Mouse (Mus musculus) thymus, postnatal 25 days (tissue): ENCODE results near the gene Ube2o.
A peak's percentile ranks its signal among the peaks of the same experiment; 100 is the strongest.
"Not testable (repeated sequence)": the region's sequence is repeated elsewhere in the genome, so short reads cannot be mapped to it uniquely, and the experiment has no call there.

Experiments used
- DNase-seq: peaks from one replicate; pipeline ENCODE4 v3.0.0; 2022

Gene Ube2o

DNA sequence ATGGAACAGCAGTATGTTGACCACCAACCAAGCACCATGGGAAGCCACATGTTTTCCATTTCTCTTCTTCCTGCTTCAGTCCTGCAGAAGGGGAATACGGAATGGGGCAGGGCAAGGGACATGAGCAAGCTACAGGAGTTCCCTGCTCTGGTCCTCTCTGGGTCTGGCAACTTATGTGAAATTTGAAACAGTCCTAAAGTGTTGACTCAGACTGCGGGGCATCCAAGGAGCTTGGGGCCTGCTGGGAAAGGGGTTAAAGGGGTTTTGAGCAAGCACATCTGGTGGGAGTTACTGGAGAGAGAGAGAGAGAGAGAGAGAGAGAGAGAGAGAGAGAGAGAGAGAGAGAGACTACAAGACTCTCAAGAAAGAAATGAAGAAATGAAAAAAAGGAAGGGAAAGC, 72.6 kb downstream of the Ube2o start:
- DNase-seq = no peak

DNA sequence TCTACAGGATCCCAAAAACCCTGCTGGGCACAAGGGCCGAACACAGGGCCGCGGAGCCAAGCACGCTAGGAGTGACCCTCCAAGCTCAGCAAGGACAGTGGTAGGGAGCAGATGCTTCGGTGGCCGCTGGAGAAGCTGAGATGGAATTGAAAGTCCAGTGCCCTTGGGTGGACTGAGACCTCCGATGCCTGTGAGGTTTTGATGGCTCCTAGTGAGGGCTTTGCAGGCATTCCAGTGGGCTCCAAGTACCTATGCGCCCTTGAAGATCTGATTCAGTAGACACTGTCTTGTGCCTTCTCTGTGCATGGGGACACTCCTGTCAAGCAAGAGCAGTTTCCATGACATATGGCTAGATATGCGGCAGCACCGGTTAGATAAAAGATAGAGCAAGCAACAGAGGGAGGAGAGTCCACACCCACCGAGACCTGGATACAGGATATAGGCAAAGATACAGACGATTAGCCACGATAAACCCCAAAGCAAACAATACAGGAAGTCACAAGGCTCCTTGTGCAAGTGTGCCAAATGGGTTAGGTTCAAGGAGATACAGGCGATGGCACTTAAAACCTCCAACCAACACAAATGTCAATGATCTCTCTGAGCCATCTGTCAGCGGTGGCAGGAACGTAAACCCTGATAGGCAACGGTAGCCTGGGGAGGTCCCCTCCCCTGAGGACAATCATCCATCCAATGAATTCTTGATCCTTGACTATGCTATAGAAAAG, 74.9 kb downstream of the Ube2o start:
- DNase-seq = no peak

DNA sequence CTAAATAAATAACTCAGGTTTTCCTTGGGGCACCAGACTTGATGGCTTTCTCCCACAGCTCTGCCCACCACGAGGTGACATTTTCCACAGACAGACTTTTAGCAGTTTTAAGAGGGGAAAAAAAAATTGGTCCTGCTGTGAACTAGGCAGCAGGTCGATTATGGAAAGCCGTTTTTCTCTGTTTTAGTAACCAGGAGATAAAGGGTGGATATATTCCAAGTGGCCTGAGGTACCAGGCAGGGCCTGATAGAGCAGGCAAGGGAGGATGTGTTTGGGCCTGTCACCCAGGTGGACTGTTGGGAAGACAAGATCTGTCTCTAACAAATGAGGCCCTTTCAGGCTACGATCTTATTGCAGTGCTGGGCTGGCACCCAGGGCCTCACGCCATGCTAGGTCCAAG, 75.7 kb downstream of the Ube2o start:
- DNase-seq = no peak

DNA sequence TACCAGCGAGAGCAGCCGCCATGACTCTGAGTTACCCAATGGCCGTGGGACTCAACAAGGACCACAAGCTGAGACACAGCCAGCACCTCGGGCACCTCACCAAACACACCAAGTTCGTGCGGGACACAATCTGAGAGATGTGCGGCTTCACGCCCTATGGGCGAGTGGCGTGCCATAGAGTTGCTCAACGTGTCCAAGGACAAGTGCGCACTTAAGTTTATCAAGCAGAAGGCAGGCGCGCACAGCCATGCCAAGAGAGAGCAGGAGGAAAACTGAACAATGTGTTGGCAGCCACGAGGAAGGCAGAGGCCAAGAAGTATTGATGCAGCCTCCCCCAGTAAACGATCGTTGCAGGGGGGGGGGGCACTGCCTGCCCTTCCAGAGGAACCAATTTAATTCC, 76.7 kb downstream of the Ube2o start:
- no peak for DNase-seq

DNA sequence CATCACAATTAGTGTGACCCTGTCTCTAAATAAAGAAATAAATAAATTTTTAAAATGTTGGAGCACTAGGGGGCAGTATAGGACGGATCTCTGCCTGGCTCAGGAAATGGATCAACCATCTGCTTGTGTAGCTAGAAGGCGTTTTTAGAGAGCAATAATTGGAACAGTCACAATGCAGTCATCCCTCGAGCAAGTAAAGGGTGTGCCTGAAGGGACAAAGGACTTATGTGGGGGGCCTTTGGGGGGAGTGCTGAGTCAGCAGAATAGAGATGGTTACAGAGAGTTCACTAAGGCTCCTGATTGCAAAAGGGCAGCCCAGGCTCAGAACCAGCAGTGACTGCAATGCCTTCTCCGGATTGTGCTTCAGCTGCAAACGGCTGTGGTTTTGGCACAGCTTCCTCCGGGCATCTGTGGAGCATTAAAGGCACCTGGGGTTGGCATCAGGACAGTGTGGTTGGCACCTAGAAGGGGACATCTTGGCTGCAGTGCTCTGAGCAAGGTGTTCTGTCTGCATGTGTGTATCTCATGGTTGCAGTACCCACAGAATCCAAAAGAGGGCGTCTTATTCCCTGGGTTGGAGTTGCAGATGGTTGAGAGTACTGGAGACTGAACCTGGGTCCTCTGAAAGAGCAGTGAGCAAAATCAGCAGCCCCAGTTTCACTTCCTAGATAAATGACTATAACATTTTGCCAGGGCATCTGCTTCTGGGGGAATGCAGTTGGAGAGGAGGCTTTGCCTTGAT, 80.1 kb downstream of the Ube2o start:
- DNase-seq = peak; percentile 15

DNA sequence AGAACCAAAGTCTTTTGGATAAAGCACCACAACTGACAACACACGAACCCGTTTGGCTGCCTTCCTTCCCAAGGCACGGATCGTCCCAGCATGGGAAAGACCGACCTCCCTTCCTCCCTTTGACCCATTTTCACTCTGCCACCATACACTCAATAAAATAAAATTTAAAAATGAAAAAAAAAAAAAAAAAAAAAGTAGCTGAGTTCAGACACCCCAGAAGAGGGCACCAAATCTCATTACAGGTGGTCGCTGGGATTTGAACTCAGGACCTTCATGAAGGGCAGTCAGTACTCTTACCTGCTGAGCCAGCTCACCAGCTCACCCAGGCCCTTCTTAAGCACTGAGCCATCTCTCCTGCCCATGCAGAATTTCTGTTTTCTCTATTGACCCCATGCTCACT, 82.2 kb downstream of the Ube2o start:
- DNase-seq = no peak

DNA sequence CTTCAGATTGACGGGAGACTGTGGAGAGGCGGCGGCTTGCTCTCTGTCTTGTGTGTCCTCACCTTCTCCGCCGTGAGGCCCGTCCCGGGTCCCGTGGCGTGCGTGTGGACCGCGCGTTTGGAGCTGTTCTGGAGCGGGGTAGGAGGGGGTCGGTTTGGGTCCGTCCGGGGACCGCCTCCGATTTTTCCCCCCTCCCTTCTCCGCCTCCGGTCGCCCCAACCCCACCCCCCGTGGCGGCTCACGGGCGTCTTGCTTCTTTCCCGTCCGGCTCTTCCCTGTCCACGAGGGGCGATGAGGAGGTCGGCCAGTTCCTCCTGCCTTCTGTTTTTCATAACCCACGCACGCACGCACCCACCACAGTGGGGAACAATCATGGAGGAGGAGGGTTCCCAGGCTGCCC, 82.7 kb downstream of the Ube2o start:
- no peak for DNase-seq

DNA sequence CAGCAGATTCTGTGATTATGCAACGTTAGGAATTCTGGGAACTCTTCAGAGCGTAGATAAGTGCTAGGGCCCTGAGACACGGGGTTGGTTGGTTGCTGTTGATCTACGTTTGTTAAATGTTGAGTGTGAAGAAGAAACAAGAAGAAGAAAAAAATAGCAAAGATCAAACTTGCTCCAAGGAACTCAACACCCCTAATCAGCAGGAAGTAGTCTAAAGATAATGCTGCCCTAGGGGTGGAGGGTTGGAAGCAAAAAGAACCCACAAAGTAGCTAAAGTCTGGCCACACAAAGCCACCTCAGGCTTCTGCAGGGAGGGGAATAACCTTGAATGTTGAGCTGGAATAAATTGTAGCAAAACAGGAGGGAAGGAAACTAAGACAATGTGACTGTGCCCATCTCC, 83.9 kb downstream of the Ube2o start:
- DNase-seq = no peak

DNA sequence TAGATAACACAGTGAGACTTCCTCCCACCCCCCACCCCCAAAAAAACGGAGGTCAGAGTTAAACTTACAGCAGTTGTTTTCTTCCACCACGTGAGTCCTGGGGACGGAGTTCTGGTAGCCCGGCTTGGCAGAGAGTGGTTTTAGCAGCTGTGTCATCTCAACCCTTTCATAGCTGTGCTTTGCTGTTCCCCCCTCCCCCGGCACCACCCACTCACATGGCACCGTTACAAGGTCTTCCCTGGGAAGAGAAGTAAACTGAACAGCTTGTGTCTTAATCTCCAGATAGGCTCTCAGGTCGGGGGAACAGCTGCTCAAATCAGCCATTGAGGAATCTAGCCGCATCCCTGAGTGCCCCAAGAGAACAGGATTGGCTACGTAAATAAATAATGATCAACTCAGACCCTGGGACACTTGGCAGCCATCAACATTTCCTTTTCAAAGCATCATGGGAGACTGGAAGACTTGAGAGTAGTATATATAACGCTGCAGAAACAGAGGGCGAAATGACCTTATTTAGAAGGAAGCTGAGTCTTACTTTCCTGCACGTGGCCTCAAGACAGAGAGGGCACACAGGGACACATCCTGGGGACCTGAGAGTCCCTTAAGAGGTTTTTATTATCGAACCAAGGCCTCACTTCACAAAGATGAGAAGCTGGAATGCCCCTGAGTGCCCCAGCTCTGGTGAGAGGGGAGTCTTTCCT, 86.6 kb downstream of the Ube2o start:
- no peak for DNase-seq

DNA sequence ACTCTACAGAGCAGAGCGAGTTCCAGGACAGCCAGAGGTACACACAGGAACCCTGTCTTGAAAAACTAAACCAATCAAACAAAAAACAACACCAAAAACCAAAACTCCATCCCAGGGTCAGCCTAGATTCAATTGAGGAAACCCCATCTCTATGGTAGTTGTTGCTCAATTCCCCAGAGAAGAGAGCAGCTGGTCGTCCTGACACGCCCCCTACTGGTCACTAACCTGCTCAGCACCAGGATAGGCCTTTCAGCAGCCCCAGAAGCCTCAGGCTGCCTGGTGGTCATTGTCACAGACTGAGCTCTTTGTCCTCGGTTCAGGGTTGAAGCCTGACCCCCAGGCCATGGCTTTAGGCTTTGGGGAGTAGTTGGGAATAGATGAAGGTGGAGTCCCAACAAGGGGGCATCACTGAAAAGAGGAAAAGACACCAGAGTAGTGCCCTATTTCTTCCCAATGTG, 87.4 kb downstream of the Ube2o start, which contains the start of gene Prpsap1:
Prpsap1 (minus strand) TSS at position 408 of the 458 bp plus-strand sequence.
- DNase-seq = peak; percentile 53

DNA sequence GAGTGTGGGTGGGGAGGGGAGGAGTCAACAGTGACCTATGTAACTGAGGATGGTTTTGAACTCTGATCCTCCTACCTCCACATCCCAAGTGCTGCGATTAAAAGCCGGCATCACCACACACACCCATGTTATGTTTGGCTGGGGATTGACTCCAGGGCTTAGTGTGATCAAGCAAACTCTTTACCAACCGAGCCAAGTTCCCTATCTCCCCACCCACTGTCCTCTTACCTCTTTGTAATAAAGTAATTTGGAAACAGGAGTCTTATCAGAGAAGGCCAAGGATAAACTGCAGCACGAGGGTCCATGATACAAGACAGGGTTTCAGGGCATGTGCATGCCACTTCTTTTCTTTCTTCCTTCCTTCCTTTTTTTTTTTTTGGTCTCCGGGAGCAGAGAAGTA, 88.1 kb downstream of the Ube2o start:
- DNase-seq = no peak

DNA sequence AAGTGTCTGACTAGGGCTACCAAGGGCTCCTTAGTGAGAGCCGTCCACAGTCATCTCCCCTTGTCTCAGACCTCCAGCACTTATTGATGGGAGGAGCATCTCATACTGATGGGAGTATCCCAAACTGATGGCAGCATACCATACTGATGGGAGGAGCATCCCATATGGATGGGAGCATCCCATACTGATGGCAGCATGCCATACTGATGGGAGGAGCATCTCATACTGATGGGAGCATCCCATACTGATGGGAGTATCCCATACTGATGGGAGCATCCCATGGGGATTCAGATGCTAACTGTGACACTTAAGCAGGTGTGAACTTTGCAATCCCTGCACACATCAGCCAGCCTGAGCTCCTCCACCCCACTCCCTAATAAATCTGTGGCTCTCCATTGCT, 88.7 kb downstream of the Ube2o start:
- DNase-seq = not testable (repeated sequence)

DNA sequence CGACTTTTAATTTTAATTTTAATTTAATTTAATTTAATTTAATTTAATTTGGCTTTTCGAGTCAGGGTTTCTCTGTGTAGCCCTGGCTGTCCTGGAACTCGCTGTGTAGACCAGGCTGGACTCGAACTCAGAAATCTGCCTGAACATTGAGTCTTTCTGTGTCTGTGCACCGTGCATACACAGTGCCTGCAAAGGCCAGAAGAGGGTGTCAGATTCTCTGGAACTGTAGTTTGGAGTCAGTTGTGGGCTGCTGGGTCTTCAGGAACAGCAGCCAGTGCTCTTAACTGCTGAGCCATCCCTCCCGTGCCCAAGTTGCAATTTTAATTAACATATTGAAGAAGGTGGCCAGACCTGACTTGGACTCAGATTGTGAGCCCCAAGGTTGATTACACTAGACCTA, 89.9 kb downstream of the Ube2o start:
- DNase-seq = no peak

DNA sequence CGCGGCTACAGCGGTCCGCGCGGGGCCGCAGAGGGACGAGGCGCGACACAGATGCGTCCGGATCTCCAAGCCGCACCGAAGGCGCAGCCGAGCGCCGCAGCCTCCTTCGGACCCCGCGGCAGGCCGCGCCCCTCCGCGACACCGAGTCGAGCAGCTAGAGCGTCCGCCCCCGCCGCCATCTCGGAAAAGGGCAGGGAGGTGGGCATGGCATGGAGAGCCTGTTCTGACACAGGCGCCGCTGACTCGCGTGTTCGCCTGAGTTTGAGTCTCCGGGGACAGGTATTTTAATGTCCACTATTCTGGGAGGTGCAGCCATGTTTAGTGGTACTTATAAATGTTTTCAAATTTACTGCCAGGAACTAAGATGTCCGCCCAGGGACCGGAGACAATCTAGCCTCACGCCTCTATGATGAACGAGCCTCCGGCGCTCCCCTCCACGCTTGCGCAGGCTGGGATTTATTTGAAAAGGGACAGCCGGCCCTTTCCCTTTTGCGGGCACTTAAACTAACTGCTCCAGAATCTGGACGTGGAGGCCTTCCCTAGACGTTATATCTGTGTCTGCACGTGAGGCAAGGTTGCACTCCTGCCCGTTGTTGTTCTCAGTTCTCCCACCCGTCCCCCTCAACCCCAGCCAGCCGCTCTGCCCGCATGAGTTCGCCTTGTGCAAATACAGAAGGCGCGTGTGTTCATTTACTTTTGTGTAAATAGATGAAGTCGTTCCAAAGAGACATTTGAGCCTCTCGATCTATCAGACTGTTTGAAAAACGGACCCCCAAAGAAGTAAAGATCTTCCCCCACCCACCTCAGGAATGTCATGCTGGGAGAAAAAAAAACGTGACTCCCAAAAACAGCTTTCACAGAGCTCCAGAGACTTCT, 90.8 kb downstream of the Ube2o start:
- DNase-seq = peak; percentile 88

DNA sequence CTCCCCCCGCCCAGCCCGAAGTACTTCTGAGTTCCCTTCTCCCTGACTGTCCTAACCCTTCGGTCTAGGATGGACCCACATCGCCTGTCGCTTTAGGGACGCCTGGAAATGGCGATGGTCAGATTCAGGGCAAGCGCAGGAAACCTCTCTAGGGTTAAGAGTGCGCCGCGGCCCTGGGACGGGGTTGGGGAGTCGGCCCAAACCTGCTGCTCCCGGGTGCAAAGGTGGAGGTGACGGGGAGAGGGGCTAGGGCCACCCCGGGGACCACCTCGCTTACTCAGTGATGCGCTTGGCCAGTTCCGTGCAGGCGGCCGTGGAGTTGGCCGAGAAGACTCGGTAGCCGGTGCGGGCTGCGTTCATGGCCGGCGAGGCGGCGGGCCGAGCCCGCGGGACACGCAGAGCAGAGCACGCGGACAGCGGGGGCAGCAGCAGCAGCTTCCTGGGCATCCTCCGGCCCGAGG, 91.4 kb downstream of the Ube2o start:
- DNase-seq = no peak

DNA sequence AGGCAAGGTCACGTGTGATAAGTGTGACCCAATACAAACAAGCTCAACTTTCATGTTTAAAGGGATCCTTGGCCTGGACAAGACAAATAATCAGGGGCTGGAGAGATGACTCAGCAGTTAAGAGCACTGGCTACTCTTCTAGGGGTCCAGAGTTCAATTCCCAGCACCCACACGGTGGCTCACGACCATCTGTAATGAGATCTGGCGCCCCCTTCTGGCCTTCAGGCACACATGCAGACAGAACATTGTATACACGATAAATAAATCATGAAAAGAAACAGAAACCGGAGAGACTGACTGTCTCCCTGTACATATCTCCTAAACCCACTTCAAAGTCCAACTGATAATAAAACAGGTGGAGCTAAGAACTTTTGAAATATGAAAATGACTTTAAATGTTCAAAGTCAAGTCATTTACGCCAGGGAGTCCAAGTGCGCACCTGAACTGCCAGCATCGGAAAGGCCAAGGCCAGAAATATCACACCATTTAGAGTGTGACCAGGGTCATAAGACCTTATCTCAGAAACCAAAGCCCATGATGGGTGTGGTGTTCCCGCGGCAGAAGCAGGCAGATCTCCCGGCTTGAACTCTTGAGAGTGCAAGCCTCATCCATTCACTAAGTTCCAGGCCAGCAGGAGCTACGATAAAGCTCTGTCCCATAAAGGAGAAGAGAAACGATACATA, 92.4 kb downstream of the Ube2o start:
- no peak for DNase-seq

DNA sequence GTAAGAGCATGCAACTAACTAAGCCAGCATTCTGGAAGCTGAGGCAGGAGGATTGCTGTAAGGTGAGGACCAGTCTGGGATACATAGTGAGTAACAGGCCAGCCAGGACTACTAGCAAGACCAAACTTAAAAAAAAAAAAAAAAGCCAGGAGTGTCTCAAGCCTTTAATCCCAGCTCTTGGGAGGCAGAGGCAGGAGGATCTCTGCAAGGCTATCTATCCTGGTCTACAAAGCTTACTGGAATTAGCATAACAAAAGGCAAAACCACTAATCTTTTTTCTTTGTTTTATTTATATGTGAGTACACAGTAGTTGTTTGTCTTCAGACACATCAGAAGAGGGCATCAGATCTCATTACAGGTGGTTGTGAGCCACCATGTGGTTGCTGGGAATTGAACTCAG, 93.0 kb downstream of the Ube2o start:
- DNase-seq = no peak
